Mouse (Mus musculus) testis, postnatal 14 days (tissue): ENCODE measurements around the gene Gpsm2.
"Not testable (repeated sequence)": the region's sequence is repeated elsewhere in the genome, so short reads cannot be mapped to it uniquely, and the experiment has no call there.

Experiments
- DNase-seq: peaks from one replicate; pipeline ENCODE4 v3.0.0; 2021; ENCODE audit warnings: low spot score

Gene Gpsm2

DNA sequence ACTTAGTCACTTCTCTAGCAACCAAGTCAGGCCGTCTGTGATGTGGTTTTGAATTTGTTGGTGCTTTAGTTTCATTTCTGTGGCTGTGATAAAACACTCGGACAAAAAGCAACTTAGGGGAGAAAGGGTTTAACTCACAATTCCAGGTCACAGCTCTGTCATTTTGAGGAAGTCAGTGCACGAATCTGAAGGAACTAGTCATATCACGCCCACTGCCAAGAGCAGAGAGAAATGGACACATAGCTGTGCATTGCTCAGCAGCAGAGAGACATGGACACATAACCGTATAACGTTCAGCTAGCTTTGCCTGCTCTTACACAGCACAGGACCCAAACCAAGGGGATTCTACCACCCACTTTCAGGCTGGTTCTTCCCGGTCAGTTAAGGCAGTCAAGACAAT is 4.3 kb upstream of the Gpsm2 start:
- no peak for DNase-seq

DNA sequence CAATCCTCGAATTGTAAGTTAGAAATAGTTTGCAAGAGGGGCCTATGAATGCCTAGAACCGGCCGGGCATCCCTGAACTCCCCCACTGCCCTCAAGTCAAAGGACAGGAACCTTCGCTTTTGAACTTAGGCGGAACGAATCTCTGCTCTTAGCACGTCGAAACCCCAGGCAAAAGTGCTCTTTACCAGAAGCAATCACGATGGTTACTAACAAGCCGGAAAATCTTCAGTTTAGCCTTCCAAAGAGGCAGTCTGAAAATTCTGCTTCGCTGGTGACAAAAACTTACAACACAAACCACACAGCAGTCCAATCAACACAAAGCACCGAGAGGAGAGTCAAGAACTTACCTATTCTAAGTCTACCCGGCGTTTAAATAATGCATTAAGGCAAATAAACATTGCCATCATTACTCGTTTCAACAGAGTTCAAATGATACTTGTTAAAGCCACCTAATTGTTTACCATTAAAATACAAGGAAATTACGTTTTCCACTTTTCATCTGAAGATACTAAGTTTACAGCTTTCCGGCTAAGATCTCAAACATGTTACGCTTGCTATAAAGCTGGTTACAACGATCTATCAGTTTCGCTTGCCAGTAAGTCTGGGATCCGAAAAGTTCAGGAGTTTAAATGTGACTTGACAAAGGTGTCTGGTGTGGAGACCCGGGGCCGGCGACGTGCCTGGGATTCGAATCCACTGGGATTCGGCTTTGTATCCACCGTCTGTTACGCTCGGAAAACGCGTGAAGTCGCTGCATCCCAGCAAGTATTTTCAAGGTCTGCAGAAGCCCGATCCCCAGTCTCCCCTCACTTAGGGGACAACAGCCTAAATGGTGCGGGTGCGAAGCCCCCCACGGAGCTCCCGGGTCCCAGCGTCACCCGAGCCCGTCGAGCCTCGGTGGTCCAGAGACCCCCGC is 775 bp downstream of the Gpsm2 start:
- peak; percentile 59 for DNase-seq

DNA sequence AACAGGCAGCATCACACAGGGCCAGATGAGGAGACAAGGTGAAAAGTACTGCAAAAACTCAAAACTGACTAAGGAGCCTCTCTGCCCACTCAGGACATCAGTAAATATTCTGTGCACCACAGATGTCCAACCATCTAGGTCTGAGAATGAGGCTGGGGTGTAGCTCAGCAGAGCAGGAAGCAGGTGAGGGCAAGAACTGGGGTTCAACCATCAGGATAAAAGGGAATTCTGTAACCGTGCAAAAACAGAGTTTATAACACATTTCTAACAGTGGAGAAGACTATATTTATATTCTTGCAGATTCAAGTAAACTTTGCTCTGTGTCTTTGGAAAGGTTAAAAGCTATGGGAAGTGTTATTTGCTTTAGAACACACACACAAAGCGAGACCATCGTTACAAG is 2.3 kb downstream of the Gpsm2 start:
- no peak for DNase-seq

DNA sequence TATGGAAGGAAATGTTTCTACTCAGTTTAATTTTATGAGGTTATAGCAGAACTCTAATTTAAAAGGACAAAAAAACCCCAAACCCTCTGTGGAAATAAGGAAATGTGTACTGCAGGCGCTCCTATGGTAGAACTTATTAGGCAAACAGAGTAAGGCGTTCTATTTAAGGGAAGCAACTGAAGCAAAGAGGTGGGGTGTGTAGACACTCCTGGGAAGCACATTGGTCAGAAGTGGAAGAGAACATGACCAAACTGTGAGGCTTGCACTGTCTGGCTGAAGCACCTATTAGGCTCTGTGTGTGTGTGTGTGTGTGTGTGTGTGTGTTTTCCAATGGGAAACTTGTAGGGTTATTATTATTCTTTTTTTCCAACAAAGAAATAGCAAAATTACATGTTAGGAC is 2.8 kb downstream of the Gpsm2 start:
- DNase-seq, result no peak

DNA sequence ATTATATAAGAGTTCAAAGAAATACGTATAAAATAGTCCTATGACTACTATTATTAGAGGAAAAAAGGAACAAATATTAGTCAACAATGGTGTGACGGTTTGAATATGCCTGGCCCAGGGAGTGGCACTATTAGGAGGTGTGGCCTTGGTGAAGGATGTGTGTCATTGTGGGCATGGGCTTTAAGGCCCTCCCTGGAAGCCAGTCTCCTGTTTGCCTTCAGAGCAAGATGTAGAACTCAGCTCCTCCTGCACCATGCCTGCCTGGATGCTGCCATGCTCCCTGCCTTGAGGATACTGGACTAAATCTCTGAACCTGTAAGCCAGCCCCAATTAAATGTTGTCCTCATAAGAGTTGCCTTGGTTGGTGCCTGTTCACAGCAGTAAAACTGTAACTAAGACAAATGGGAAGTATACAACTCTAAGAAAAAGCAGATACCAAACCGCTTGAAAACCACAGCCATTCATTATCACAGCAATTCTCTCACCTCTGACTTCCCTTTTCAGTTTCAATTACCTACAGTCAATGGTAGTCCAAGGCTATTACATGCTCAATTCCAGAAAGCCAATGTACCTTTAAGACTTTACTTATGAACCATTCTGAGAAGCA is 4.1 kb downstream of the Gpsm2 start:
- no peak for DNase-seq

DNA sequence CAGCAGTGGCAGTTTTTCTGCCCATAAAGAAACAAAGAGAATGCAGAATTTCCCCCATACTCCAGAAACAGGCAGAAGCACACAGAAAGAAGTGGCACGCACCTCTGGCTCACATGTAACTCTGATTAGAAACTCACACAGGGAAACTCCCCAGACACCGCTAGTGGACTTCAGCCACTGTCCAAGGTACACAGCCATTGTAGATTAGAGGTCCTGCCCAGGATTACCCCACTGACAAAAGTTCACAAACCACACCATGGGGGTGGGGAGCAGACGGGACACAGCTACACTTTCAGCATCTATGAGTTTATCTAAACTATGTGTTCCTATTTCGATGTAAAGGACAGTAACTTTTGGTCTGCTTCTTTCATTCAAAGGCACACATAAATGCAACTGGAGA is 7.3 kb downstream of the Gpsm2 start:
- DNase-seq, result no peak

DNA sequence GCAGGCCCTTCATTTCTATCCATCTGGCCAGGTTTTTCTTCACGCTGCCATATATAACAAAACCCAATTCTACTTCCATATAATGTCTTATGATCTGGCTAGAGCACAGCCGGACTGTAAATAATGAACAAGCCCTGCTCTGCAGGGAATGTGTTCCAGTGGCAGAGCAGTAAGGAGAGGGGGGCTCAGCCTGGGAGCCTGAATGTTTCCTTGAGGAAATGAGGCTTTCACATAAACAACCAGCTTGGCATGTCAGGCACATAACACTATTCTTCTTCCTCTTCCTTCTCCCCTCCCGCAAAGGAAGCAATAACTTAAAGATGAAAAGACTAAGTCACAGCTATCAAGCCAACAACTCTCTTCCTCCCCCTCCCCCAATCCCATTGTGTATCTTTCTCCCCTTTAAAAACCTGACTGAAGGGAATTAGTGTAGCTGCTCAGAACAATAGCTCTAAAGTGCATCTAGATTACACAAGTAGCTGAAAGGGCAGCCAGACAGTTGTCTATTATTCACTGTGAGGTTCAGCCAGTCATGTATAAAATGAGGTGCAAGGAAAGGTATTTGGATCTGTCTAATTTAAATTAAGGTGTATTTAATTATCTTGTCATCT is 8.9 kb downstream of the Gpsm2 start:
- DNase-seq, result no peak

DNA sequence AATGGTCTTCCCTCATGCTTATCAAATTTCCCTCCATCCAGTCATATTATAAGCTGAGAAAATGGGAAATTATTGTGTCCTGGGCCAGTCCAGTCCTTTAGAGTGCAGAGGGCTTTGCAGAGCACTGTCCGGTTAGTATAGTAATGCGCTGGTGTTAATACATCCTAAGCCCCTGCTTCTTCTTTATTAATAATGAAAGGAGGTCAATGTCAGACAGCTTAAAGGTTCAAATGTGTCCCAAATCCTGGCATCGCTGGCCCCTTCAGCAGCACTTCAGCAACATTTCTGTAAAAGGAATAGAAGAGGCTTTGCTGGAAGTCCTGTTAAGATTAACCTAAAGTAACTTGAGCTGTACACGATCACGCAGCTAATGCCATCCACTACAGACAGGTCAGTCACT is 10.8 kb downstream of the Gpsm2 start:
- no peak for DNase-seq

DNA sequence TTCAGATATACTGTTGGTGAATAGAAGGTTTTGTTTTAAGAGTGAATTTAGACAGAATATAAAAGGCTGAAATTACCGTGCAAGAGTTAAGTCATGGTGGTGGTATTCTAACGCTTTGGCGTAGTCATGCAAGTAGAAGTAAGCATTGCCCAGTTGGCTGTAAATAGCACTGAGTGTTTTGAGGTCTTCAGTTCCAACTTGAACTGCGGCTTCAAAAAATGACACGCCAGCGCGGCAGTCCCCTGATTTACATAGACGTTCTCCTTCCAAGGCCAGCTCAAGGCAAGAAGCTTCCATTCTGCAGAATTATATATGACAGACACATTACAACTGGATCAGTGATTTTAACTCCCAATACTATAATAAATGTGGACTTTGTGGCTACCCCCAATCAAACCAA is 19.3 kb downstream of the Gpsm2 start:
- no peak for DNase-seq

DNA sequence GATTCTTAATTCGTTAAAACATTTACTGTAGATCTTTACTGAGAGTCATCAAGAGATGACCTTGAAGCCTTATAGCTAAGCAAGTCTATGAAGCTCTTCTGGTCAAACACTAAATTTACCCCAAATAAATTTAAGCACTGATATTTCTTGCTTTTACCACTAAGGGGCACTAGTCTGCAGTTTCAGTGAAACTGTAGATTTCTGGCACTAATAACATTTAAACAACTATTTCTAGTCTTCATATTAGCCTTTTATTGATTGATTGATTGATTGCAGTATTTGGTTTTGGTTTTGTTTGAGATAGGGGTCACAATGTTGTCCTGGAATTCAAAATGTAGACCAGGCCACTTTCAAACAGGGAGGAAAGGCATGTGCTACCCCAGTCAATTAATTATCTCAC is 20.9 kb downstream of the Gpsm2 start:
- no peak for DNase-seq

DNA sequence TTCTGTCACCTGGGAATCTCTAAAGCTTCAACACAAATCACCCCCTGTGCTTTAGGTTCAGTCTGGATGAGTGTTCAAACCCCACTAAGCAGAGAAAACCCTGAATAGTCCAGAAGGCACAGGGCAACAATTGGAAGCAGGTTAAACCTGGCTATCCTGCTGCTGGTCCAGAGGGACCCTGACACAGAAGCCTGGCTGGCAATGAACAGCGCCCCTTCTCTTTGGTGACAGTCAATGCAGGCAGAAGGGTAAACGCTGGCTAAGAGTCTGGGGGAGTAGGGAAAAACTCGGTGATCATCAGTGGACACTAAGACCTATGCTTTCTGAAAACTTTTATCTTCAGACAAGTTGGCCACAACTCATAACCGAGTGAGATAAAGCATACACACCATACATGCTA is 22.3 kb downstream of the Gpsm2 start:
- DNase-seq, result no peak

DNA sequence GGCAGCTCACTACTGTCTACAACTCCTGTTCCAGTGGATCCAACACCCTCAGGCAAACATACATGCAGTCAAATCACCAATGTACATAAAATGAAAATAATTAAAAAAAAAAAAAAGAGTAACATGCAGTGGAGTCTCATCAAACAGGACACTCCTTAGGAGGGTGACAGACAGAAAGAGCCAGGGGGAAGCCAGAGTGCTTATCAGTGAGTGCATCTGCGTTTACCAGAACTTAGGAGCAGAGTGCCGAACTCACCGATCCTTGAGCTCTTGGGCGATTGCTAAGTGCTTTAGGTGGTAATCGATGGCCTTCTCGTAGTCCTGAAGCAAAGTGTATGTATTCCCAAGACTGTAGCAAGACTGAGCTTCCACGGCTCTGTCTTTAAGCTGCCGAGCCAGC is 23.4 kb downstream of the Gpsm2 start:
- no peak for DNase-seq

DNA sequence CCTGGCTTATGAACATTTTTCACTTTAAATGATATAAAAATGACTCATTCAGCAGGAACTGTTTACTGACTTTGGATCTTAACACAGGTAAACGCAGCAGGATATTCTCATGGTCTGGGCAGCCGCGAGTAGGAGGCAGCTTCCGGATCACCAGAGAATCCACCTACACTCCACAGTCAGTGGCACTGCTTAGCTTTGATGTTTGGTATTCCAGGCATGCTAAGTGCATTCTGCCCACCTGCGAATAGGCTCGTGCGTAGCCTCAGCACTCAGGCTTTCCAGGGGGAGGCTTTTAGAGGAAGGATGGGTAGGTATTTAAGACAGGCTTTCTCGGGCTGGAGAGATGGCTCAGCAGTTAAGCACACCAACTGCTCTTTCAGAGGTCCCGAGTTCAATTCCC is 27.8 kb downstream of the Gpsm2 start:
- DNase-seq, result no peak

DNA sequence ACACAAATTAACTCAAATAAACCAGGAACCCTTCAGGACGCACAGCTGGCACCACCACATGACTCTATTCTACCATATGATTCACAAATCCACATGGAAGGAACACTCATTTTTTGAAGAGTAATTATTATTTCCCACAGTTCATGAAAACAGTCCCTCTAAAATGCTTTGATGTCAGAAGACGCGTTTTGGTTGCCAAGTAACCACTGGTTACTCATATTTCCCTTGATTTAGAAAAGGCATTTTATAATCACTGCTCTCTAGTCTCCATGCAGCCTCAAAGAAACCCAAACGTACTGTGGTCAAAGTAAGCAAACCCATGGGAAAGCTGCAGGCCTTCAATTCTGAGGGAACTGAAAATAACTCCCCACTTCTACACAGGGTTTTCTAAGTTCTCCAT is 32.1 kb downstream of the Gpsm2 start:
- no peak for DNase-seq

DNA sequence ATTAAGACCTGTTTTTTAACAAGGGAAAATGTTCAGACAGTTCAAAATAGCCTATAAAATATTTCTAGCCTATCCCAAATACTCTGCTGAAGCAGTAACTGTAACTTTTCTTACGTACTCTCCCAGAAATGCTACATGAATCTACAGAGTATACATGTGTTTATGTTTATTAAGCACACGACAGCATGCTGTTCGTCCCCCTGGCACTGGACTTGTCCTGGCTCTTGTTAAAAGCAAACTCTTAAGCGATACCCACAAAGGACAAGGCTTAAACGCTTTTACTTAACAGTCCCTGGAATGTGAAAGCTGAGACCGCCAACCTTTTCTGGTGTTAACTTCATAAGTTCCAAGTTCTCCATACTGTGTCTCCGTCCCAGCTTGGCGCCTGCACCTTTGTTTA is 32.7 kb downstream of the Gpsm2 start:
- DNase-seq, result no peak

DNA sequence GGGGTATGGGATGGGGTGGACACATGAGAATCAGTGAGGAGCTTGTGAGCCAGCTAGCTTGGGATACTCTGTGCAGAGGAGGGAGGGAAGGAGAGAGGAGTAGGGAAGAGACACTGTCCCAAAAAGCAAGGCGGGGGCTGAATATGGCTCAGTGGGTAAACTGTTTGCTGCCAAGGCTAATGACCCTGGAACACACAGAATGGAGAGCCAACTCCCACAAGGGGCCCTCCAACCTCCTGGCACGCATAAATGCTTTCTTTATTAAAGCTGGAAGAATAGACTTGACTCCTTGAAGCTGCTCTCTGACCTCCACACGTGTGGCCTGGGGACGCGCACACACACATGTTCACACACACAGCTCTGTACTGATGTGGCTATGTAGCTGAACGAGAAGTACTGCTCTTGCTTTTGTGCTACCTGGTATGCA is 33.1 kb downstream of the Gpsm2 start:
- DNase-seq, result peak; percentile 63

DNA sequence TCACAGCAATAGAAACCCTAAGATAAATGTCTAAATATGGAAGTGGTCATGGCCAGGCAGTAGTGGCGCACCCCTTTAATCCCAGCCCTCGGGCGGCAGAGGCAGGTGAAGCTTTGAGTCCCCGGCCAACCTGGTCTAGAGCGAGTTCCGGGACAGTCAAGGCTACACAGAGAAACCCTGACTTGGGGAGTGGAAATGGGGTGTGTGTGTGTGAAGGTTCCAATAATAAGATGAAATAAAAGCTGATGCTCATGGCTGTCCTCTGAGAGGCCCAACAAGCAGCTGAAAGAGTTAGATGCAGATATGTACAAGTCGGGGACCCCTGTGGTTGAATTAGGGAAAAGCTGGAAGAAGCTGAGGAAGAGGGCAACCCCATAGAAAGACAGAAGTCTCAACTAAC is 36.4 kb downstream of the Gpsm2 start:
- no peak for DNase-seq

DNA sequence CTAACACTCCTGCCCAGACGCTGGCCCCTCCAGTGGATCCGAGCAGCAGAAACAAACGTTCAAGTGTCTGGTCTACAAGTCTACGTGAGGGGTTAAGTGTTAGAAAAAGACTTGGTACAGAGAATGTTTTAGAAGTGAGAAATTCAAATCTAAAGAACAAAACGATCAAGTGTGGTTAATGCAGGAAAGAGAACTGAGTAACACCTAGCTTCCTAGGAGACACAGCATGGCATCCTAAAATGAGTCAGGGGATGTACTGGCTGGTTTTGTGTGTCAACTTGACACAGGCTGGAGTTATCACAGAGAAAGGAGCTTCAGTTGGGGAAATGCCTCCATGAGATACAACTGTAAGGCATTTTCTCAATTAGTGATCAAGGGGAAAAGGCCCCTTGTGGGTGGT is 38.5 kb downstream of the Gpsm2 start:
- not testable (repeated sequence) for DNase-seq

DNA sequence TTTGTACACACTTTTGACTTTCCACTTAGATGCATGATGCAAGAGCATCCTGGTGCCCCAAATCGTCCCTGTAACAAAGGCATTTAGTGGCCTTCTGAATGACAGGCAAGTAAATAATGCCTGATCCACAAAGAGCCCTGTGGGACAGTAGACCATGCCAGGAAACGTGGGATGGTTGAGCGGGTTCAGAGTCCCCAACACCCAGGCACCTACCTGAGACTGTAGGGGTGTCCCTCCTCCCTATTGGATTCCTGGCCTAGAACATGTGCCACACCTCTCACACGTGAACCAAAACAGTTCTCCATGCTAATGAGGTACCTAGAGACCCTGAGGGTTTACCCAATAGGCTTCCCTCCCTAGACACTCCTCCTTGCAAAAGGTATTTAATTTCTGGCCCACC is 41.1 kb downstream of the Gpsm2 start:
- no peak for DNase-seq

DNA sequence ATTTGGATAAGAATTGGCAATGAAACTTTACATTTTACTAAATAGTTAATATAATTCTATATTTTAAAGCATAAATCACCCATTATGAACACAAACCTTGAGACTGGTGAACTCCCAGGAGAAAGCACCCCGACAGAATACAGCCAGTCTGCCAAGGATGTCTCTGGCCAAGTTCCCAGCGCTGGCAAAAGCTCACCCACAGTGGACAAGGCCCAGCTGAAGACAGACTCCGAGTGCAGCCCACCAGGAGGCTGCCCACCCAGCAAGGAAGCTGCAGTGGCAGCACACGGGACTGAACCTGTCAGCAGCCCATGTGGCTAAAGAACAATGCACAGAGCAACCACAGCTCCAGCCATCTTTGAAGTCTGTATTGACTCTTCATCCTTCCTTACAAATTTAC is 45.5 kb downstream of the Gpsm2 start:
- DNase-seq, result no peak

DNA sequence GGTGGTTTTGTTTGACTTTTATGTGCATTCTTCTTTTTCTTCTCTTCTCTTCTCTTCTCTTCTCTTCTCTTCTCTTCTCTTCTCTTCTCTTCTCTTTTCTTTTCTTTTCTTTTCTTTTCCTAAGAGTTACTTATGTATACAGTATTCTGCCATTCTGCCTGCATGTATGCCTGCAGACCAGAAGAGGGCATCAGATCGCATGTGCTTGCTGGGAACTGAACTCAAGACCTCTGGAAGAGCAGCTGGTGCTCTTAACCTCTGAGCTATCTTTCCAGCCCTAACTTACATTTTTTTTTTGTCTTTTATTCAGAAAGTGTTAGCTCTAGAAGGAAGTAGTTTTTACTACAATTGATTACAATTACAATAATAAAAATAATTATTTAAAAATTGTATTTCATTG is 61.2 kb downstream of the Gpsm2 start:
- no peak for DNase-seq

DNA sequence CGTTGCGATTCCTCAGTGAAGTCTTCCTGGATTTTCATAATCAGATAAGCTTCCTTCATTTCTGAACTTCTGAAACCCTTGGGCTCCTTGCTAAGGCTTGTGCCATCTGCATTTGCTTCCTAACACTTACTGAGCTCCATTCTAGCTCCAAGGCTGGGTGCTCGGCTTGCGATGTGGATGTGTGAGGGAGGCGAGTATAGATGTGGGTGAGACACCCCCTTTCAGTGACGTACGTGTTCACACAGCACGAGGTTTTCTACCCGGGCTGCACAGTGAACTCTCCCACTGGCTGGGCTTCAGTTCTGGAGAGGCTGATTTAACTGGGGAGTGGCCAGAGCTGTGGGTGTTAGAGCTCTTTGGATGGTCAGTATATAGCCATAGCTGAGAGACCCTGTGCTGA is 63.5 kb downstream of the Gpsm2 start:
- no peak for DNase-seq

DNA sequence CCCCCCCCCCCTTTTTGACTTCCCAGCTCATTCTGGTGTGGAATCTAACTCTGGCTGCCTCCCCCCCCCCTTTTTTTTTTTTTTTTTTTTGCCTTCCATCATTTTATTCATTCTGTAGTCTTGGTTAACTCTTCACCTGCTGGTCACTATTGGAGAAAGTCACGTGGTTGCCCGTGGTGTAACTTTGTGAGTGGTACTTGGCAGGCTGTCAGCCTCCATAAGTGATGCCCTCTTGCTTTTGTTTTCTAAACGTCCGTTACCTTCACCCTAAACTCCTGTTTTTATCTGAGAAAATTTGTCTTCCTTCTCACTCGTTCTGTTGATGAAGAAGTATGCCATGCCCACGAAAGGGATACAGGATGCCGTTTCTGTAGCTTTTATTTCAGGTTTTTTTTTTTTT is 66.6 kb downstream of the Gpsm2 start:
- DNase-seq, result no peak
